Mouse (Mus musculus) liver, adult 2 months (tissue): ENCODE data around the gene Stk11ip.

Source experiments
- CTCF ChIP-seq: fragments of 200-500 bp; IDR thresholded peaks from 2 replicates; pipeline ENCODE4 v1.5.1; 2011; ENCODE audit warnings: low read depth, low read length, control low read depth
- POLR2A ChIP-seq: fragments of 200-500 bp; IDR thresholded peaks from 2 replicates; pipeline ENCODE4 v1.6.1; 2011; ENCODE audit warnings: low read length, control low read depth; ENCODE audit not compliant: insufficient read depth; ENCODE audit errors: extremely low read depth

- TF ChIP-seq POLR2A, result no peak
- no peak for TF ChIP-seq CTCF
Measured at GRCm38 (mm10) chr1:75558388-75559178, 37.3 kb downstream of the Stk11ip start.
